Mouse (Mus musculus): Measurements from ENCODE around the gene Pias1.

GRCm38 (mm10) chr9:62979461-62980161, 8.1 kb downstream of the Pias1 start:
- no peak for TF ChIP-seq CTCF (IDR thresholded peaks at IDR 0.05; ENCODE audit: insufficient read depth, low read depth, low read length)
- TF ChIP-seq POLR2A (IDR thresholded peaks at IDR 0.05; ENCODE audit: insufficient read depth, low read depth, low read length), result no peak
